Mouse (Mus musculus) forebrain, embryonic 16.5 days (tissue): ENCODE data around the gene Slc7a1. TPM values are rescaled to one million over a fixed set of nuclear protein-coding genes. Genes with fewer than 3 reads are reported as not detected.

Source experiments
- ATAC-seq: fragments of 200-750 bp; cut with Nextera tagmentation; 2 replicates; pipeline ENCODE4 v1.8.0; 2017; ENCODE audit warnings: mild to moderate bottlenecking, moderate library complexity
- H3K27ac ChIP-seq: fragments of 300-500 bp; sonication (generic); 2 replicates; pipeline ENCODE4 v1.5.1; 2014; ENCODE audit warnings: low read length, control low read depth
- H3K27me3 ChIP-seq: fragments of 300-500 bp; sonication (generic); replicated peaks from 2 replicates; pipeline ENCODE4 v1.6.1; 2014; ENCODE audit warnings: low read length; ENCODE audit not compliant: control insufficient read depth, insufficient read depth
- H3K36me3 ChIP-seq: fragments of 300-500 bp; sonication (generic); 2 replicates; pipeline ENCODE4 v1.6.1; 2014; ENCODE audit not compliant: control insufficient read depth, insufficient read depth
- H3K4me1 ChIP-seq: fragments of 300-500 bp; sonication (generic); replicated peaks from 2 replicates; pipeline ENCODE4 v1.6.1; 2014; ENCODE audit warnings: low read length; ENCODE audit not compliant: control insufficient read depth, insufficient read depth
- H3K4me2 ChIP-seq: fragments of 300-500 bp; sonication (generic); 2 replicates; pipeline ENCODE4 v1.6.1; 2014; ENCODE audit warnings: mild to moderate bottlenecking, low read length, control low read depth
- H3K4me3 ChIP-seq: fragments of 300-500 bp; sonication (generic); replicated peaks from 2 replicates; pipeline ENCODE4 v1.5.1; 2014; ENCODE audit warnings: mild to moderate bottlenecking, low read length, control low read depth
- H3K9ac ChIP-seq: fragments of 300-500 bp; sonication (generic); replicated peaks from 2 replicates; pipeline ENCODE4 v1.6.1; 2014; ENCODE audit warnings: low read depth, low read length, control low read depth
- H3K9me3 ChIP-seq: fragments of 300-500 bp; sonication (generic); 2 replicates; pipeline ENCODE4 v1.6.1; 2016; ENCODE audit warnings: low read length; ENCODE audit not compliant: control insufficient read depth
- WGBS: fragments of 180-500 bp; shearing (Covaris S2); extraction: QIAGEN DNeasy Blood & Tissue Kit; methylation state at CpG from one replicate; pipeline ENCODE4 v1.1.7; 2014; 5-methylcytosine and 5-hydroxymethylcytosine counted together
- polyA plus RNA-seq: library from polyadenylated mRNA; unstranded; fragments of >200 nt; fragmentation: Nextera tagmentation; extraction: Ambion mirVana; gene quantifications from 2 replicates; pipeline ENCODE4 v1.2.1, GENCODE M21; 2015

Slc7a1 gene
- polyA plus RNA-seq, 1 experiment from 2014 or later = 42.6 TPM

- Histone ChIP-seq H3K4me2 (no peak overlapping the region), H3K27me3 (no peaks in the 10 kb centered on the region), H3K9ac (no peak overlapping the region), H3K27ac (no peak overlapping the region), H3K4me1 (peaks cover 17% of the 10 kb centered on the region), H3K36me3 (no peaks in the 10 kb centered on the region), H3K9me3 (no peaks in the 10 kb centered on the region), H3K4me3 (no peak overlapping the region)
- ATAC-seq = no peak
- WGBS = 84% methylated on average over 9 of the region's 9 CpGs
These were observed 13.2 kb downstream of the Slc7a1 start for GRCm38 (mm10) chr5:148386471-148386870.

- WGBS = 42% methylated on average over 9 of the region's 9 CpGs
- no peak overlapping the region for H3K27ac ChIP-seq
- H3K4me3 ChIP-seq = no peak overlapping the region
These were observed 15.1 kb downstream of the Slc7a1 start for GRCm38 (mm10) chr5:148384501-148385055.

GRCm38 (mm10) chr5:148383841-148384500 is 15.7 kb downstream of the Slc7a1 start:
- no peaks in the 10 kb centered on the region for H3K9me3 ChIP-seq
- no peak overlapping the region for H3K4me2 ChIP-seq

More at GRCm38 (mm10) chr5:148384501-148385055, 15.1 kb downstream of the Slc7a1 start:
- no peak for ATAC-seq
- no peak overlapping the region for H3K4me2 ChIP-seq
- H3K9me3 ChIP-seq = no peaks in the 10 kb centered on the region
- H3K9ac ChIP-seq = no peak overlapping the region
- no peaks in the 10 kb centered on the region for H3K27me3 ChIP-seq
- H3K4me1 ChIP-seq = peaks cover 17% of the 10 kb centered on the region
- no peaks in the 10 kb centered on the region for H3K36me3 ChIP-seq

DNA sequence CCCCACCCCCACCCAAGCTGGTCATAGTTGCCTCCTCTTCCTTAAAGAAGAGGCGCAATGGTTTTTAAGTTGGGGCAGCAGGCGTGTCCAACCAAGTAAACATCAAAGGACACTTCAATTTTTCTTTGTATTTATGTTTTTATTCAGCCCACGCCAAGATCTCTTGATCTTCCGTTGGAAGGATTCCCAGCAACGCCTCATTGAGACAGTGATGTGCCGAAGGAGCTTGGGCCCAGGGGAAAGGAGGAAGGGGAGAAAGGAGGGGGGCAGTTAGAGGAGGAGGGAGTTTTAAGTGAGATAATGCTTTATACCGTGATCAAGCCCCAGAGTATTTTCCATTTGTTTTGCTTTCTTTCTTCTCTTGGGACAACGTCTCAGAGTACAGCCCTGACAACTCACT is 18.6 kb downstream of the Slc7a1 start:
- Histone ChIP-seq H3K27me3 (no peaks in the 10 kb centered on the region), H3K4me1 (peaks cover 17% of the 10 kb centered on the region), H3K9ac (no peak overlapping the region), H3K36me3 (no peaks in the 10 kb centered on the region), H3K9me3 (no peaks in the 10 kb centered on the region), H3K27ac (no peak overlapping the region), H3K4me3 (no peak overlapping the region), H3K4me2 (no peak overlapping the region)
- WGBS = 56% methylated on average over 8 of the region's 8 CpGs
- no peak for ATAC-seq

More at GRCm38 (mm10) chr5:148383841-148384500, 15.7 kb downstream of the Slc7a1 start:
- H3K4me3 ChIP-seq = no peak overlapping the region
- no peaks in the 10 kb centered on the region for H3K36me3 ChIP-seq
- 45% methylated on average over 14 of the region's 14 CpGs for WGBS
- no peak overlapping the region for H3K9ac ChIP-seq
- H3K4me1 ChIP-seq = peaks cover 17% of the 10 kb centered on the region
- ATAC-seq = peak; percentile 21; the same call in 1 of the 2 replicates
- peak overlapping the region; percentile 9; the same call in 1 of the 2 replicates for H3K27ac ChIP-seq
- H3K27me3 ChIP-seq = no peaks in the 10 kb centered on the region

DNA sequence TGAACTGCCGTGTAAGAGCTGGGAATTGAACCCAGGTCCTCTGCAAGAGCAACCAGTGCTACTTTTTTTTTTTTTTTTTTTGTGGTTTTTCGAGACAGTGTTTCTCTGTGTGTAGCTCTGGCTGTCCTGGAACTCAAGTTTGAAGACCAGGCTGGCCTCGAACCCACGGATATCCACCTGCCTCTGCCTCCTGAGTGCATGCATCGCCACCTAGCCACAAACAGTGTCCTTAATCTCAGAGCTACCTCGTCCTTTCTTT is 19.5 kb downstream of the Slc7a1 start:
- Histone ChIP-seq H3K4me1 (peaks cover 14% of the 10 kb centered on the region), H3K9me3 (no peaks in the 10 kb centered on the region), H3K27ac (no peak overlapping the region), H3K4me2 (no peak overlapping the region), H3K27me3 (no peaks in the 10 kb centered on the region), H3K36me3 (no peaks in the 10 kb centered on the region), H3K9ac (no peak overlapping the region), H3K4me3 (no peak overlapping the region)
- ATAC-seq = no peak
- 96% methylated on average over 6 of the region's 6 CpGs for WGBS

GRCm38 (mm10) chr5:148379455-148380245 is 20.1 kb downstream of the Slc7a1 start:
- Histone ChIP-seq H3K4me3 (no peak overlapping the region), H3K4me1 (peaks cover 10% of the 10 kb centered on the region; the same call in 1 of the 2 replicates), H3K9me3 (no peaks in the 10 kb centered on the region), H3K27ac (no peak overlapping the region), H3K27me3 (no peaks in the 10 kb centered on the region), H3K9ac (no peak overlapping the region), H3K4me2 (no peak overlapping the region), H3K36me3 (no peaks in the 10 kb centered on the region)
- no peak for ATAC-seq
- 89% methylated on average over 17 of the region's 17 CpGs for WGBS

- WGBS = 95% methylated on average over 3 of the region's 3 CpGs
- ATAC-seq = no peak
- Histone ChIP-seq H3K9me3 (no peaks in the 10 kb centered on the region), H3K27ac (no peak overlapping the region), H3K36me3 (no peaks in the 10 kb centered on the region), H3K4me1 (peaks cover under 1% of the 10 kb centered on the region; the same call in 1 of the 2 replicates), H3K4me2 (no peak overlapping the region), H3K9ac (no peak overlapping the region), H3K4me3 (no peak overlapping the region), H3K27me3 (no peaks in the 10 kb centered on the region)
These were observed 21.0 kb downstream of the Slc7a1 start for GRCm38 (mm10) chr5:148378707-148379106.

- Histone ChIP-seq H3K4me3 (no peak overlapping the region), H3K4me2 (no peak overlapping the region), H3K27ac (no peak overlapping the region), H3K9me3 (no peaks in the 10 kb centered on the region), H3K4me1 (no peaks in the 10 kb centered on the region), H3K27me3 (no peaks in the 10 kb centered on the region), H3K9ac (no peak overlapping the region), H3K36me3 (no peaks in the 10 kb centered on the region)
- 90% methylated on average over 4 of the region's 4 CpGs for WGBS
- ATAC-seq = no peak
These were observed 21.5 kb downstream of the Slc7a1 start for GRCm38 (mm10) chr5:148378232-148378508.

GRCm38 (mm10) chr5:148377439-148378231 is 22.1 kb downstream of the Slc7a1 start:
- H3K9me3 ChIP-seq = no peaks in the 10 kb centered on the region
- no peak for ATAC-seq

More at GRCm38 (mm10) chr5:148377439-148378231, 22.1 kb downstream of the Slc7a1 start:
- Histone ChIP-seq H3K4me1 (no peaks in the 10 kb centered on the region), H3K4me3 (no peak overlapping the region), H3K4me2 (no peak overlapping the region), H3K27me3 (no peaks in the 10 kb centered on the region), H3K36me3 (no peaks in the 10 kb centered on the region), H3K9ac (no peak overlapping the region), H3K27ac (no peak overlapping the region)
- WGBS = 94% methylated on average over 17 of the region's 17 CpGs
